Mouse (Mus musculus): ENCODE results near the gene Haus3.
A peak's percentile ranks its signal among the peaks of the same experiment; 100 is the strongest.

Gene Haus3

DNA sequence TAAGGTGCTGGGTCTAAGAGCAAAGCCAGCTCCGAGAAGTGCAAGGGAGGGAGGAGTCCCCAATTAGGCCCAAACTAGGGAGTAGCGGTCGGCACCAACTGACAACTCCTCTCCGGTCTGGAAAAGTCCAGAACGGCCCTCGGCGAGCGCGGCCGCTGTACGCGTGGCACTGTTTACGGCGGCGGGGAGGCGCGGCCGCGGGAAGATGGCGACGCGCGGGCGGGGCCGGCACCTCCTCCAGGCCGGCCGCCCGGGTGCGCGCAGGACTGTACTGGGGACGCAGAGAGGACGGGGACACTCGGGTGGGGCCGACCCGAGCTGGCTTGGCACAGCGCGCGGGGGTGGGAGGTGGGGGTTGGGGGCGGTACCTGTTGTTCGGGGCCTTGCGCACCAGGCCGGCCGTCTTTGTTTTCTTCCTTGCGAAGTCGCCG, 17.6 kb upstream of the Haus3 start:
- no peak for ATAC-seq (ENCODE audit: low TSS enrichment)

DNA sequence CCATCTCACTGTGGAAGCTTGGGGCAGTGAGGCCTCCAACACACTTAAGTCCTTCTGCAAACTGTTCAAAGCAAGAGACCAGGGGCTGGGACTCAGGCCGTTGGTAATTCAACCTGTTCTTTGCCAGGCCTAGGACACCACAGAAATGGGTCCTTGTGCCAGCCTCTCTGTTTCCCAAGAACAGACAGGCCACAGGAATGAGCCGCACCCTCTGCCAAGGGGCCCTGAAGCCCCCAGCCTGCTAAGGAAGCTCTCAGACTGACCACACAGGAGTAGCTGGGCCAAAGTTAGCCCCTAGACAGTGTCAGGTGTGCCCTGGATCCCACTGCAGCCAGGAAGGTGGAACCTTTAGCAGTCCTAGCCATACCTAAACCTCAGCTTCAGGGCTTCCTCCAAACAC, 17.1 kb upstream of the Haus3 start:
- no peak for ATAC-seq (ENCODE audit: low TSS enrichment)

DNA sequence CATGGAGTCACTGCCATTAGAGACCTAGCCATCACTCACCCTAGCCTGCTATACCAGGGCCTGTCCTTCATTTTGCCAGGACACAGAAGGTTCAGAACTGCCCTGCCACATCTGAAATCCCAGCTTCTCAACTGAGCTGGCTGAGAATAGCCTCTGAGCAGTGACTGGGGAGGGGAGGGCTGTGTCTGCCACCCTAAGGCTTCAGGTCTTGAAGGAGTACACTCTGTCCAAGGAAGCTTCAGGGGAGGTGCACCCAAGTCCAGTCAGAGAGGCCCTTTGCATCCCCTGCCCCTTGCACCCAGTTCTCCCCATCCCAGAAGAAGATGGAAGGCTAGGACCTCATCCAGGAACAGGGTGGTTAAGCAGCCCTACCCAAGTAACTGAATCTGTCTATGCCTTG, 16.5 kb upstream of the Haus3 start:
- no peak for ATAC-seq (ENCODE audit: low TSS enrichment)

DNA sequence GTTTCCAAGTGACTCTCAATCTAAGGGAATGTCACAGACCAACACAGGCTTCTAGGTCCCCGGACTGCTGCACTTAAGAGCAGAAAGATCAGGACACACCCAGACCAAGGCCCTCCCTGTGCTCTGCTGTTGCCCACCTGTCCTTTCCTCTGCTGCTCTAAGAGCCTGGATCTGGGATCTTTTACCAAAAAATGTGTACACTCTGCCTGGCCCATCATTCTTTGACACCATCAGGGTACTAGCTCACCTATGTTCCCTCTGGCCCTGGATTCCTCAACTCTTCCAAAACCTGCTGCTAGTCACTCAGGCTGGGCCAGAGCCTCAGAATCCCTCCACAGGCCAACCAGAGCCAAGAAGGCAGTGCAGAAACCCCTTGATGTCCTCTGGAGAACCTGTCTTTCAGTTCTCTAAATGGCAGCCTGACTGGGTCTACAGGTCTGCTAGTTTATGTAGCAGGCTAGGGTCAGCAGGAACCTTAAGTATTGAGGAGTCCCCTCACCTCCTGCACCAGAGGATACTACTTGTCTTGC, 15.8 kb upstream of the Haus3 start:
- ATAC-seq (ENCODE audit: low TSS enrichment) = no peak

DNA sequence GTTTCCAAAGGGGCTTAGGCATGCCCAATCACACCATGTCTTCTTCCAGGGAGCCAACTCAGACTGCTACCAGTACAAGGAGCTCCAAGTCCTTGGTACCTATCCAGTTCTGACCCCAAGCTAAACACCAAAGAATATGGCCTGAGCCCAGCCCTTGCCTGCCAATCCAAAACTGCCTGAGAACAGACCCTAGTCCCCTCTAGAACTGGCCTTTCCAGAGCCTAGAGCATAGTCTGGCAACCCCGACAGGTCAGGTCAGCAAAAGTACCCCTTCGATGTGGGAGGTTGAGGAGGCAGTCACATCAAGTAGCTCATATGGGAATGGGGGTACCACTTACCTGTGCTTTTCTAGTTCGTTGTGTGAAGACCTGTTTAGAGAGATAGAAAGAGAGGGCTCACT, 14.6 kb upstream of the Haus3 start:
- no peak for ATAC-seq (ENCODE audit: low TSS enrichment)

DNA sequence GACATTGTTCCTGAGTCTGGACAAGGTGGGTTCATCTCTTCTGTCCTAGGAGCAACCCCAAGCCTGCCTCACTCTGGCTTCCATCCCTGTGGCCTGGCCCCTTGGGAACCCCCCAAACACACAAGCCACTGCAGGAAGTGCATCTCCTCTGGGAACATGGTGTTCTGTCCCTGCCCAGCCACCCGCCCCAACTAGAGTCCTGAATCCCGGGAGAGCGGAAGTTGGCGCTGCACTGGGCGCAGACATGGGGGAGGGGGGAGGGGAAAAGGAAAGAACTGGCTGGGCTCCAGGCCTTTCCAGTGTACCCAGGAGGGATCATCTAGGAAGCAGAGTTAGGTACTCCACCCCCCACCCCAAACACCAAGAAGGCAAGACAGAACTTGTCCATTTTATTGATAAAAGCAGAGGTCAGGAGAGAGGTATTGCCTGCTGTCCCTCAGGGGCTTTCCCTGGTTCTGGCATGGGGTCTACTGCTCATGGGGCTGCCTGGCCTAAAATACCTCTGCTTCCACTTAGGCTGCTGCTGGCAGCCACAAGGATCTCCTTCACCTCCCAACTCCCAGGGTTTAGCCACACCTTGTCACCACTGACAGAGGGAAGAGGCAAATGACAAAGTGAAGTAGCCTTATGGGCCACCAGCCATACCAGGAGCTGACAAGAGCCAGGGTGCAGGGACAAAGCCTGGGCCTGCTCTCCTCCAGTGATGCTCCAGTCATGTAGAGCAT, 14.0 kb upstream of the Haus3 start:
- ATAC-seq (ENCODE audit: low TSS enrichment) = no peak

DNA sequence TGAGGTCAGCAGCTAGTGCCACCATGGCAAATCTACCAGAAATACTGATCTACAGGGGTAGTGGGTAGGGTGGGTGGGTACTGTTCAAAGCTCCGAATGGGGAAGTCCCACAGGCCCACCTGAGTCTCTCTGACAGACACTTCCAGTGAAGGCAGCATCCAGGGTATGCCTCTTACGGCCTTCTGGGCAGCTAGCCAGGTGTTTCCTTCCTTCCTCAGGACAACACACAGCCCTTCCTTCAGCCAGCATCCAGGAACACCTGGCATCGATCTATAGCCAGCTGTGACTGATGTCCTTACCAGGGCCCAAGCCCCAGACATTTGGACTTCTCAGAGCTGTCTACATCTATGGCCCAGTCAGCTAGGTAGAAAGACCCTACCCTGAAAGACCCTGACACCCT, 13.2 kb upstream of the Haus3 start:
- no peak for ATAC-seq (ENCODE audit: low TSS enrichment)

DNA sequence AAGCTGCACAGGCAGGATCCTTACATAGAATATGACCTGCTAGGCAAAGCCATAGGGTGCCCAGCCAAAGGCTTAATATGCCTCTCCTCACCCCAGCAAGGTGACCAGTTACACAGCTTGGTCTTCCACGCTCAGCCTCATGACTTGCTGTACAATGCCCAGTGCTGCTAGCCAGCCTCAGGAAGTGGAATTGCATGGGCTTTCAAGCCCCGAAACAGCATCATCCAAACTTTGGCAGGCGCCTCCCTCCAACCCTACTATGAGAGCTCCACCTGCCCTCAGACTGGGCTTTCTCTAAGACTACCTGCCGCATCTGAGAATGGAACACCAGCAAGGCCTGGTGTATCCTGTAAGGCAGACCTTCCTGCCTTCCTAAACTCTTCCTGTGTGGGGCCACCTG, 8.5 kb upstream of the Haus3 start:
- no peak for ATAC-seq (ENCODE audit: low TSS enrichment)

DNA sequence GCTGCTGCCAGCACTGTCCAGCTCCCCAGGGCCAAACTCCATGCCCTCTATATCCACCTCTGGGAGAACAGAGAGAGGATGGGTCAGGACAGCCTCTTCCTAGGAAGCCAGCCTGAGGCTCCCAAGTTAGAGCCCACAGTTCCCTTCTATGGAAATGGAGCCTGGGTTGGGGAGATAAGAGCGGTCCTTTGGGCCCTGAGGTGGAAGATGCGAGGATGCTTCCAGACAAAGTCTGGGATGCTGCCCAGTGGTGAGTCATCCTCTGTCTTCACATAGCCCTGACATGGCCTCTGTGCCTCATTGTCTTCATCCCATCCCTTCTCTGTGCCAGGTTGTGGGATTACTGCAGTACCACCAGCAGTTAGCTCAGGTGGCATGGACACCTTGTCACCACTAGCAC, 7.8 kb upstream of the Haus3 start:
- no peak for ATAC-seq (ENCODE audit: low TSS enrichment)

DNA sequence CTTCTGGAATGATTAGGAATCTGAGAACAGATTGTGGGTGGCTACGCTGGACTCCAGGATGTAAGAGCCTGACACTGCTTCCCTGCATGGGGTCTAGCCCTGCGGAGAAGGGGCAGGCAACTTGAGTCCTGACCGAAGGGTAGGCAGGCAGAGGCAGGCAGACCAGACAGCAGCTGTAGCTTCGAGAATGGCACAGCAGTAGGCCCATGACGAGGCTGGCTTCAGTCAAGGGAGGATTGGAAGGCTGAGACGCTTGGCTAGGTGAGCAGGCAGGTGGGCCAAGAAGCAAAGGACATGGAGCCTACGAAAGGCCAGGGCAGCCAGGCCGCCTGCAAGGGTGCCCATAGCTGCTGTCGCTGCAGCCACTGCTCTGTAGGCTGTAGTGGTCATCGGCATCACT, 7.4 kb upstream of the Haus3 start:
- ATAC-seq (ENCODE audit: low TSS enrichment) = no peak

DNA sequence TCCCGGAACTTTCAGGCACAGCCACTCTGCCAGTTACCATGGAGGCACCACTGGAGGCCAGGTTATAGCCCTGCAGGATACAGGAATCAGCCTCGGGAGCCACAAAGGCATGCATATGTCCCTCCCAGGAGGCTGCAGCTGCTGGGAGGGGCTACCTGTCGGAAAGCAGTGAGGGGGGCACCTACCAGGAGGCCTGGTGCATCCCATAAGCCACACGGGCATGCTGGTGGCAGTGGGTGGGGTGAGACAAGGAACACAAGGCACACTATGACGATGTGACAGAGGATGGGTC, 6.0 kb upstream of the Haus3 start:
- no peak for ATAC-seq (ENCODE audit: low TSS enrichment)

DNA sequence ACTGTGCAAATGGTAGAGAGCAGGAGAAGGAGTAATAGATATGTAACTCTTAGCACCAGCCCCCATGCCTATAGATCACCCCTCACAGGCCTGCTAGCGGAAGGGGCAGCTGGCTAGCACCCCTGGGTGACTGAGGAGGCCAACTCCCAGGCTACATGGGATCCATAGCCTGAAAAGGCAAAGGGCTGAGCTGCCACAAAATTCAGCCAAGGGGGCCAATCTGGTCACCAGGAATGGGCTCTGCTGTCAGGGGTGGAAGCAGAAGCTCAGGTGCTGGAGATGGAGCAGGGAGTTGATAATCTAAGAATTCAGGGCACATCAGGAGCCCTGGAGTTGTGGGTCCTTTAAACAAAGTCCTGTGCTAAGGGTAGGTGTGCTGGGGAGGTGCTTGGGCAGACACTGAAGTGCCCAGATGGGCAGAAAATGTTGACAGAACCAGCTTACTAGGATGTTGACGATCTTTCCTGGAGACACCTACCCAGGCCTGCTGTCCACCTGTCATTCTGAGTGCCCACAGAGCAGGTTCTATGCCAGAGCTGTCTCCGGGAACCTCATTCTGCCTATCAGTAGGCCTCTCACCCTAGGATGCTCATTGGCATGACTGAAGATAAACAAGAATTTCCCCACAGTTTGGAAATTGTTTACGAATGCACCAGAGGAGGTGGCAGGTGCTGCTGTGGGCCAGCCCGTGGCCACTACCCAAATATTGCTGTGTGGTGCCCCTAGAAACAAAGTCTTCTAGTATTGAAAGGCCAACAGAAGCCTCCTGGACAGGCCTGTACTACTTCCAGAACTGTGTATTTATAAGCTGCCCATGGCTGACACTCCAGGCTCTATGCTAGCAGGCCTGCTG, 5.4 kb upstream of the Haus3 start:
- no peak for ATAC-seq (ENCODE audit: low TSS enrichment)

DNA sequence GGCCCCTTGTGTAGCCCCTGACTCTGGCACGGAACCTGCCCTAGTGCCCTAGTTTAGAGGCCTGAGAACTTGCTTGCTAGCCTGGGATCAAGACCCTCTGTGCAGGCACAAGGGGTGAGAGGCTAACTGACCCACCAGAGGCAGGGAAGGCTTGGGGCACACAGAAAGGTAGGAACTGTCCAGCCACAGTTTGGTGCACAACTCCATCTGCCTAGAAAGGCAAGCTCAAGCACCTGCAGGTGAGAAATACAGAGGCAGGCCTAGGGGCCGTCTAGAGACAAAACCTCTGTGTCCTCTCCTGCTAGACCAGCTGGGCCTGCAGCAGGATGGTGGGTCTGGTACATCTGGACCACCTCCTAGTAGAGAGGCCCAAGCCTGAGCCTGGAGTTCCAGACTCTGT, 4.7 kb upstream of the Haus3 start:
- ATAC-seq (ENCODE audit: low TSS enrichment) = no peak

DNA sequence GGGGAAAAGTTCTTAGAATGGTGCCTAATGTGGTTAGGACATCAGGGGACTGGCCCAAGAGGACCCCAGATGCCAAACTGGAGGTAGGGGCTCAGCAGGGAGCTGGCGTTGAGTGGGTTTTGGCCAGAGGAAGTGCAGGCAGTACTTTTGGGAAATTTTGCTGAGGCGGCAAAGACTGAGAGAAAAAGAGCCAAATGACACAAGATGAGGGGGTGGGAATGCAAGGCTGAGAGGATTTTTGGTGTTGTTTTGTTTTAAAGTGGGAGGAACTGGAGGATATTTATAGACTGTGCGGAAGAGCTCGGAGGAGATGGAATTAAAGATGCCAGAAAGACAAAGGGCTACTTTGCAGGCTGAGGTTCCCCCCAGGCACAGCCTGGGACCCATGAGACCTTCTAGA, 1.4 kb upstream of the Haus3 start:
- ATAC-seq (ENCODE audit: low TSS enrichment) = no peak

DNA sequence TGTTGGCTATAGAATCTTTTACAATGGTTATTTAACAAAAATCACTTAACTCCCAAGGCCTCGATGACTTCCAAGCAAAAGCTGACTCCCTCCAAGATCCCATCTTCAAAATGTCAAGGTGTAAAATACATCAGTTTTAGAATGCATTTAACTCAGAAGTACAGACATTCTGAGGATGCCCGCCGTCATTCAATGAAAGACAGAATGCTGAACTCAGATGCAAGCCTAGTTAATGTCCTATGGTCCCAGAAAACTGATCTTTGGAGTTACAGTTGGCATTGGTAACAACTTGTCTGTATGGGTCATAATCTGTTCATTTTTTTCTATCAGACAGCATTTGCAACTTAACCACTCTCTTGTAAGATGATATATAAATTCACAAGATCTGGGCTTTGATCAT, 627 bp upstream of the Haus3 start:
- ATAC-seq (ENCODE audit: low TSS enrichment) = no peak

DNA sequence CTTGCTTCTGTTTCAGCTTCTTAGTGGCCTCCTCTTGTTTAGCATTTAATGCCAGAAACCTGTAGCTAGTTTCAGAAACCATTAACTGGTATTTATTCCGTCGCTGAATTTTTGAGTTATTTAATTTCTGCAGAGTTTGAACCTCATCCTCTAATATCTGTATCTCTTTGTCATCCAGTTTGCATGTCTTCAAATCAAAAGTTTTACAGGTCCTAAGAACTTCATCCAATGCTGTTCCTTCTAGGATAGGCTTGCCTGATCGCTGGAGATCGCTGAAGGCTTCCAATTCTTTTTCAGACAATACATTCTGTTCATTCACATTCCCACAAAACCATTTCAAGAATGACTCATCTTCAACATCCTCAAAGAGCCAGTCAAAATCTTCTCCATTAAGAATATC, 1.5 kb downstream of the Haus3 start:
- no peak for ATAC-seq (ENCODE audit: low TSS enrichment)

DNA sequence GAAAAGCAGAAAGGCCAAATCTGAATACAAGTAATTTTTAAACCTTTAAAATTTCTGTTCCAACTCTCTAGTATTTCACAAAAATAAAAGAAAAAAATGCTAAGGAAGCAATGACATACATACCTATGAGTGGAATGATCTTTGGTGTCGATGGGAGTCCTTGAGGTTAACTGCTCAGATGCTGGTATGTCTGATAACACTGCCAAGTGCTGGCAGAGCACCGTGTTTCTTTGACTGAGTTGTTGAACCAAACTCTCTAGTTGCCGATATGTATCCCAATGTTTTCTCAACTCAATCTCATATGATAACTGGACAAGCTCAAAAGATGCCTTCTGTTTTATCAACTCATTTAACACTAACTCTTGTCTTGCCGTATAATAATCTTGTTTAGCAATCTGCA, 3.5 kb downstream of the Haus3 start:
- no peak for ATAC-seq (ENCODE audit: low TSS enrichment)

DNA sequence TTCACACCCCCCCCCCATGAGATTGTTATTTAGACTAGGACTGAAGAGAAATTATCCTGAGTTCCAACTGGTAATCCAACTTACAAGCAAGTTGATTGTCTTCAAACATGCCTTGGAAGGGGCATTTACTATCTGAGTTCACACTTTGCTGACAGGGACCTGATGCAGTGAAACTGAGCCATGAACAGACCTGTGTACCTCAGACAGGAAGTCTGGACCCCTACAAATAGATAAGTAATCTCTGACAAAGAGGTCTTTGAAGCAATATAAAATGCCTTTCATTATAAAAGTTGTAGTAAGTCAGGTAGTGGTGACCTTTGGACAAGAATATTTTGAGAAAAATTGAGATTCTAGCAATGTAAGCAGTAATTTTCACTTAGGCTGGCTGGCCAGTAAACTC, 20.9 kb downstream of the Haus3 start:
- no peak for ATAC-seq (ENCODE audit: low TSS enrichment)

DNA sequence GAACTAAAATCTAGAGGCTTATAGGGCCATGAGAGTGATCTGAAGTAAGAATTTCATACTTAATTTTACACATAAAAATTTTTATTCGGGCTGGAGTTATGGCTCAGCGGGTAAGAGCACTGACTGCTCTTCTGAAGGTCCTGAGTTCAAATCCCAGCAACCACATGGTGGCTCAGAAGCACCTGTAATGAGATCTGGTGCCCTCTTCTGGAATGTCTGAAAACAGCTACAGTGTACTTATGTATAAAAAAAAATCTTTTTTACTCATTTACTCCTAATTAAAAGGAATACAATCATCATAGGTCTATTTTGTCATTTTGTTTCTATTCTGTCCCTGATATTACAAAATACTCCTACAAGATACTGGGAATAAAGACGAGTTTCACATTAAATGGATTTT, 21.8 kb downstream of the Haus3 start:
- no peak for ATAC-seq (ENCODE audit: low TSS enrichment)

DNA sequence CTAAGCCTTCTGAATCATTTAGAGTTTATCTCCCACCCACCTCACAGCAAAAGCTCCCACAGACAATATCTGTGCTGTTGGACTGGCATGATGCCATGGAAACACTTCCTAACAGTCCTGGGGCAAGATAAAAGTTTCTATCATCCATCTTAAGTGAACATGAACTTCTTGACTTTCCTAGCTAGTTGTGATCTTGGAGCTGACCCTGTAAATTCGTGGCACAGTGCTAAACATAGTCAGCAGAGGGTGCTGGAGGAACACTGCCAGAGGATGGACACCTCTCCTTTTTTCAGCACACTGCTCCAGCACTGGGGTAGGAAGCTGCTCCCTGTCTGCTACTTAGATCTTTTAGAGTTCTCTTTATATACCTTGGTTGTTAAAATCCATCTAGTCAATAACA, 29.6 kb downstream of the Haus3 start:
- ATAC-seq (ENCODE audit: low TSS enrichment) = peak; percentile 34; the same call in 1 of the 2 replicates

DNA sequence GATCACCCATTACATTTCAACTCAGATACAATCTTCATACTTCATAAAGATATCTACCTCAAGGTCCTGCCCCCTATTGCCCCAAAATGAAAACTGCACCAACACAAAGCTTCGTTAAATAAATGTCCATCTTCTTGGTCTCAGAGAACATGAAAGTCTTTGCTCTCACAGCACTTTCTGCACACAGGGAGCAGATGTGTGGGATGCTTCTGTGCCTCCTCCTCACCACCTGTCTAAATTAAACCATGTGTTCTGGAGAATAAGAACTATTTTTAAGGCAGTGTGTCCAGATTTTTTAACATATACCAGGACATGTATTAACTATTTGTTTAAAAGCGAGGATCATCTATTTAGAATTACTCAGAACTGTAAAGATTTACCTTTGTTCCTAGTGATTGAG, 36.6 kb downstream of the Haus3 start:
- peak; percentile 59; the same call in 1 of the 2 replicates for ATAC-seq (ENCODE audit: low TSS enrichment)

DNA sequence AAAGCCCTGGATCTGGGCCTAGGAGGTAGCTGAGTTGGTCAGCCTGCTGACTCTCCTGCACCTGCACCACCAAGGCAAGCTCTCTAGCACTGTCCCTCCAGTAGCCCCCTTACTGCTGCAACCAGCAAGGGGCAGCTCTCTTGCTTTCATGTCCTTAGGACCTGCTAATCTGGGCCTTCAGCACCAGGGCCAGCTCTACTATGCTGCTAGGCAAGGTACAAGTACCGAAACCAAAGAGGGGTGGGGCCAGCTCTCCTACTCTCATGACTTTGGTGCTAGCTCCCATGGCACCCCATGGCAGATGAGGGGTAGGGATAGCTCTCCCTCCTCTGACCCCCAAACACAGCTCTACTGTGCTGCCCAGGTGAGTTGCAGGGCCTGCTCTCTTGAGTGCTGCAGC, 45.2 kb downstream of the Haus3 start:
- no peak for ATAC-seq (ENCODE audit: low TSS enrichment)

DNA sequence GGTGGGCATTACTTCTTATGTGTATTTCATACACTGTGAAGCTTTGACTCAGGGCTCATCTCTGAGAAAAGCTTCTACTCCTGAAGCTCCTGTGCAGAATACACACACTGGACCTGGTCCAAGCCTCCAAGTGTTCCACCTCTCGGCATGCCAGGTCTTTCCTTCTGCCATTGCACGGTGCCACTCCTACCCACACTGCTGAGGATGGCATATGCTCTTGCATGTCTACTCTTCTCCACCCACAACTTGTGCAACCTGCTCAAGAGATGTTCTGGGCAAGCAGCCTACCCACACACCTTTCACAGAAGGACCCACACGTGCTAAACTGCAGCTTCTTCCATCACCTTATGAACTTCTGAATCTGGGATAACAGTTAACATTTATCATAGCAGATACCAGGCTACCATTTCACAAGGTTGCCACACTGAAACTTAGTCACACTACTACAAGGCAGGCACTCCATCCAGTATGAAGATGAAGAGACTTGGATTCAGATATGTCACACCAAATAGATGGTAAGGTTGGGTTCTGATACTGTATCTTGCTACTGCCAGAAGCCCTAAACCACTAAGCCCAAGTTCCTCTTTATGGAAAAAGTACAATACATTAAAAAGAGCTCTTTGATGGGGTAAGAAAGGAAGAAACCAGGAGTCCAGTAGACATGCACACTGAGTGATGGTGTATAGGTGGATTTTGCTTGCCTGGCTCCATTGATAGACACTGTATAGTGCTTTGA, 50.0 kb downstream of the Haus3 start:
- peak; percentile 84 for ATAC-seq (ENCODE audit: low TSS enrichment)

Data from frontal cortex, adult (tissue).